Mouse (Mus musculus): ENCODE measurements at regions not wholly inside any gene's neighbourhood (a gene's known extent, or its start where the extent isn't known, plus 50 kb on each side); places are given as distances from the start of the nearest gene placed in this dataset.

DNA sequence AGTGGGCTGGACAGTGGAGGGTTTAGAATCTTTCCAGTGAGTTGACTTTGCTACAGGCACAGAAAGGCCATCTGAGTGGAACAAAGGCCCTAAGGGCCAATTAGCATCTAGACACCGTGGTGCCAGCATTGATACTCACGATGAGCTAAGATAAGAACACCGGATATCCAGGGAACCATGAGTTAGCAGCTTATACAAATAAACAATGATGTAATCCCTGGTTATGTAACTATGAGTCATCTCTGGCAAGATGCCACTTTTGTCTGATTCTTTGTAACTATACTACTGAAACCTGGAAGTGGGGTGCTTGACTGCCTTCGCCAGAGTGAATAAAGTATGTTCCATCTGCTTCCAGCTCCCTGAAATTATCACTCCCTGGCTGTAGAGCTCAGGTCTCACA is 147.3 kb upstream of the Trim24 start:
- no peak for TF ChIP-seq POLR2A (IDR thresholded peaks at IDR 0.05; ENCODE audit: low read depth, low read length)
- no peak for TF ChIP-seq POLR2AphosphoS2 (IDR thresholded peaks at IDR 0.05; ENCODE audit: low read depth, low read length)
- TF ChIP-seq CTCF (conservative IDR thresholded peaks at IDR 0.05 in 1 of 2, IDR thresholded peaks at IDR 0.05 in 1 of 2; ENCODE audit: low read depth in 2 of 2, low read length in 2 of 2) = no peak
- no peak for TF ChIP-seq GABPA (IDR thresholded peaks at IDR 0.05; ENCODE audit: insufficient replicate concordance, low read depth, low read length)
